Comparison of ENCODE assay signal across 8 mouse cellular contexts in the genomic region with DNA sequence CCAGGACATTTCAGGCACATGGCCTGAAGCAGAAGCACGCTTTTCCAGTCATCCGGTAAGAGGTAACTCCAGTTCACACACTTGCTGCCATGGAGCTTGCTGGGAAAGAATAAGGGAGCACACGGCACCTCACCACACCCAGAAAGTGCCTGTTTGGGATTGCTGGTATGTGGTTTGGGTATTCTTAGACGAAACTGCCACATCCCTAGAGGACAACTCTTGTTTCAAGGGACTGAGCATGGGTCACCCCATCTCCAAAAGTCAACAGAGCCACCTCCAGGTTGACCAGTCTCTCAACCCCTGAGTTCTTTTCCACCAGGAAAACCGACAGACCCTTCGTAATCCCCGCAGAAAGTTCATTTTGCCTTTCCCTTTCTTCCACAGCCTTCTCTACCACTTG. TPM values are rescaled to one million over a fixed set of nuclear protein-coding genes. Genes with fewer than 3 reads are reported as not detected.
DNase-seq lines count a peak whose midpoint lies in the region; ATAC-seq and TF ChIP-seq lines count a peak whose summit lies in the region.

No protein-coding gene starts in this region.

- intact Hi-C loops in left cerebral cortex, adult 2 months (cut with DNase I): loop anchor here (5.0 kb wide), 1 partner anchor 60 kb away; no protein-coding TSS in a partner anchor
- intact Hi-C loops in left cerebral cortex, postnatal 14 days (cut with DNase I): loop anchor here (5.0 kb wide), 1 partner anchor 65 kb away; no protein-coding TSS in a partner anchor

- WGBS in embryonic facial prominence, embryonic 12.5 days: 20% methylated on average over 7 of the region's 7 CpGs
- 13% methylated on average over 7 of the region's 7 CpGs for WGBS in hindbrain, embryonic 13.5 days
- WGBS in neural tube, embryonic 12.5 days: 11% methylated on average over 7 of the region's 7 CpGs

- H3K27me3 ChIP-seq in embryonic facial prominence, embryonic 12.5 days: no peaks in the 10 kb centered on the region
- no peaks in the 10 kb centered on the region for H3K27me3 ChIP-seq in hindbrain, embryonic 13.5 days
- H3K27me3 ChIP-seq in neural tube, embryonic 12.5 days (replicated peaks): no peaks in the 10 kb centered on the region

- ATAC-seq in embryonic facial prominence, embryonic 12.5 days (ENCODE audit: insufficient number of reproducible peaks, insufficient read depth, low FRiP score, low TSS enrichment): no peak
- no peak for ATAC-seq in hindbrain, embryonic 13.5 days (ENCODE audit: low FRiP score)
- ATAC-seq in neural tube, embryonic 12.5 days (ENCODE audit: low FRiP score, low read depth): no peak

- DNase-seq in left cerebral cortex, adult 2 months (ENCODE audit: extremely low spot score in 1 of 2, low spot score in 2 of 2): no peak
- no peak for DNase-seq in left cerebral cortex, postnatal 14 days (ENCODE audit: low spot score in 2 of 2)
- DNase-seq in embryo, embryonic 9.5 days (ENCODE audit: extremely low spot score): no peak
- DNase-seq in adrenal gland, postnatal 14 days: no peak
- DNase-seq in urinary bladder, adult 2 months (ENCODE audit: low spot score): no peak

- H3K36me3 ChIP-seq in embryonic facial prominence, embryonic 12.5 days: no peaks in the 10 kb centered on the region
- no peaks in the 10 kb centered on the region for H3K36me3 ChIP-seq in hindbrain, embryonic 13.5 days
- H3K36me3 ChIP-seq in neural tube, embryonic 12.5 days: no peaks in the 10 kb centered on the region; the same call in 1 of the 2 replicates

- TF ChIP-seq CTCF in left cerebral cortex, adult 2 months (IDR thresholded peaks at IDR 0.05): no peak

- peak overlapping the region; percentile 59 for H3K4me2 ChIP-seq in embryonic facial prominence, embryonic 12.5 days (replicated peaks)
- H3K4me2 ChIP-seq in hindbrain, embryonic 13.5 days: peak overlapping the region; percentile 95
- H3K4me2 ChIP-seq in neural tube, embryonic 12.5 days (replicated peaks): peak overlapping the region; percentile 70

- peaks cover 52% of the 10 kb centered on the region for H3K4me1 ChIP-seq in embryonic facial prominence, embryonic 12.5 days
- H3K4me1 ChIP-seq in hindbrain, embryonic 13.5 days (replicated peaks): peaks cover 52% of the 10 kb centered on the region
- peaks cover 53% of the 10 kb centered on the region for H3K4me1 ChIP-seq in neural tube, embryonic 12.5 days

- peak overlapping the region; percentile 40 for H3K4me3 ChIP-seq in left cerebral cortex, adult 2 months
- peak overlapping the region; percentile 96 for H3K4me3 ChIP-seq in embryonic facial prominence, embryonic 12.5 days
- H3K4me3 ChIP-seq in hindbrain, embryonic 13.5 days: peak overlapping the region; percentile 80
- H3K4me3 ChIP-seq in neural tube, embryonic 12.5 days: peak overlapping the region; percentile 88

- H3K9ac ChIP-seq in embryonic facial prominence, embryonic 12.5 days: peak overlapping the region; percentile 99
- peak overlapping the region; percentile 92 for H3K9ac ChIP-seq in hindbrain, embryonic 13.5 days
- peak overlapping the region; percentile 93 for H3K9ac ChIP-seq in neural tube, embryonic 12.5 days

- no peaks in the 10 kb centered on the region for H3K9me3 ChIP-seq in embryonic facial prominence, embryonic 12.5 days
- H3K9me3 ChIP-seq in hindbrain, embryonic 13.5 days: no peaks in the 10 kb centered on the region
- no peaks in the 10 kb centered on the region for H3K9me3 ChIP-seq in neural tube, embryonic 12.5 days

- no peak overlapping the region for H3K27ac ChIP-seq in left cerebral cortex, adult 2 months
- H3K27ac ChIP-seq in embryonic facial prominence, embryonic 12.5 days: peak overlapping the region; percentile 96
- H3K27ac ChIP-seq in hindbrain, embryonic 13.5 days: peak overlapping the region; percentile 90
- H3K27ac ChIP-seq in neural tube, embryonic 12.5 days: peak overlapping the region; percentile 74; the same call in 1 of the 2 replicates

RNA-seq across cellular contexts. Expression of a gene that starts 1.6 kb away (rescaled TPM):
- 10 to 100 TPM; 18.7 to 20.0 TPM for total RNA-seq in left cerebral cortex, adult 2 months (2021)
- 10 to 100 TPM; 19.5 to 23.9 TPM for total RNA-seq in left cerebral cortex, postnatal 14 days (2021)
- polyA plus RNA-seq in embryonic facial prominence, embryonic 12.5 days (2016; fragmentation: Nextera tagmentation; extraction: Ambion mirVana): 37.1 and 37.3 TPM in 2 replicates
- polyA plus RNA-seq in hindbrain, embryonic 13.5 days (2015; fragmentation: Nextera tagmentation; extraction: Ambion mirVana): 14.0 and 17.2 TPM in 2 replicates
- polyA plus RNA-seq in neural tube, embryonic 12.5 days (2016; fragmentation: Nextera tagmentation; extraction: Ambion mirVana): 32.1 and 34.3 TPM in 2 replicates
- 43.0 and 46.3 TPM in 2 replicates for total RNA-seq in adrenal gland, postnatal 14 days (2021)
- polyA plus RNA-seq in urinary bladder, adult 2 months (2012; rRNA removed): 23.5 and 30.1 TPM in 2 replicates

Comparison
In these comparisons a context has a peak if more than half of its experiments do, and no peak if none do; other contexts are left out.
1. H3K4me3 ChIP-seq: peak in every context shown above with its lines; median percentile 96 in embryonic facial prominence, embryonic 12.5 days; 88 in neural tube, embryonic 12.5 days; 80 in hindbrain, embryonic 13.5 days; 40 in left cerebral cortex, adult 2 months.